Comparison of ENCODE assay signal across 8 mouse cellular contexts in the genomic region with DNA sequence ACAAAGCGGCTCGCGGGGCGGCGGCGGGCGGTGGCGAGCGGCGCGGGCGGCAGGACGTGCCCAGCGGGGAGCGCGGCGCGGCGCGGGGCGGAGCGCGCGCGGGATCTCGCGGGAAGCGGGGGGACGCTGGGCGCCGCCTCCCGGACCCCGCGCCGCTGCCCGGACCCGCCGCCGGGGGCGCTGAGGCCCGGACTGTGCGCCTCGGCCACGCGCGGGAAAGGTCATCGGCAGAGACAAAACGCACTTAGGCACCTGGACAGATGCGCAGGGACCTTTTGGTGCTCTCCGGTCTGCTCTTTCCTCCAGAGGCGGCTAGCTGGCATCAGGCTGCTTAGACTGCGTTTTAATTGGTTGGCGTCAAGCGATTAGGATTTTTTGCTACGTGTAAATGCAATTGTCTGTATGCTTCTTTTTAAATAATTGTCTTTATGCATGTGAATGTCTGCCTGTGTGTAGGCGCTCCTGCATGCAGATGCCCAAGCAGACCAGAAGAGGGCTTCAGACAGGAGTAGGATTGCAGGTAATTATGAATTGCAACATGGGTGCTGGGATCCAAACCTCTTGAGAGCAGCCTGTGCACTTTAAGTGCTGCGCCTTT. TPM values are rescaled to one million over a fixed set of nuclear protein-coding genes. Genes with fewer than 3 reads are reported as not detected.
DNase-seq lines count a peak whose midpoint lies in the region; ATAC-seq and TF ChIP-seq lines count a peak whose summit lies in the region.

A gene (minus strand): TSS at position 78 of the 598 bp plus-strand sequence.

- peak within 1 kb of the TSS; percentile 98 for H3K4me2 ChIP-seq in heart, embryonic 11.5 days
- peak within 1 kb of the TSS; percentile 95 for H3K4me2 ChIP-seq in kidney, embryonic 16.5 days (replicated peaks; ENCODE audit: low read depth, low read length)
- H3K4me2 ChIP-seq in liver, embryonic 12.5 days: peak within 1 kb of the TSS; percentile 98
- H3K4me2 ChIP-seq in stomach, embryonic 14.5 days (replicated peaks; ENCODE audit: low read depth, low read length): peak within 1 kb of the TSS; percentile 97

- TF ChIP-seq CTCF in C2C12 (IDR thresholded peaks at IDR 0.05; ENCODE audit: control insufficient read depth, insufficient read depth, insufficient read length): peak; percentile 91
- TF ChIP-seq CTCF in bone marrow macrophage, adult 2 months (IDR thresholded peaks at IDR 0.05; ENCODE audit: low read depth, low read length): peak; percentile 28

- H3K36me3 ChIP-seq in C2C12 (ENCODE audit: control insufficient read depth, insufficient read depth): peaks cover 13% of the 10 kb centered on the region
- H3K36me3 ChIP-seq in heart, embryonic 11.5 days (ENCODE audit: control insufficient read depth, insufficient read depth, low read length): peaks cover 2% of the 10 kb centered on the region; the same call in 1 of the 2 replicates
- 0 out of 2 replicates have a peak, but pooled peaks cover 14% of the 10 kb centered on the region for H3K36me3 ChIP-seq in kidney, embryonic 16.5 days (ENCODE audit: insufficient read depth, low read length)
- peaks cover 27% of the 10 kb centered on the region for H3K36me3 ChIP-seq in liver, embryonic 12.5 days
- H3K36me3 ChIP-seq in stomach, embryonic 14.5 days (ENCODE audit: control insufficient read depth, insufficient read depth, low read length): peaks cover 6% of the 10 kb centered on the region

- ATAC-seq in erythroblast, adult 5-6 weeks (replicated peaks; ENCODE audit: low FRiP score, poor library complexity, severe bottlenecking): peak; percentile 53
- ATAC-seq in heart, embryonic 11.5 days (replicated peaks; ENCODE audit: insufficient number of reproducible peaks, low FRiP score, low TSS enrichment): peak; percentile 82
- ATAC-seq in kidney, embryonic 16.5 days (ENCODE audit: low FRiP score, low TSS enrichment): peak; percentile 76
- ATAC-seq in liver, embryonic 12.5 days: peak; percentile 83
- peak; percentile 76 for ATAC-seq in stomach, embryonic 14.5 days (ENCODE audit: insufficient number of reproducible peaks, insufficient read depth, low FRiP score, low read depth)

- H3K9me3 ChIP-seq in heart, embryonic 11.5 days (replicated peaks; ENCODE audit: control insufficient read depth, low read length): no peaks in the 10 kb centered on the region
- H3K9me3 ChIP-seq in kidney, embryonic 16.5 days (ENCODE audit: low read length): no peaks in the 10 kb centered on the region
- H3K9me3 ChIP-seq in liver, embryonic 12.5 days (replicated peaks): no peaks in the 10 kb centered on the region
- H3K9me3 ChIP-seq in stomach, embryonic 14.5 days (ENCODE audit: control insufficient read depth, low read depth, low read length): no peaks in the 10 kb centered on the region

- peak within 1 kb of the TSS; percentile 92 for H3K9ac ChIP-seq in heart, embryonic 11.5 days (ENCODE audit: low read depth, low read length)
- peak within 1 kb of the TSS; percentile 98 for H3K9ac ChIP-seq in kidney, embryonic 16.5 days (replicated peaks; ENCODE audit: low read length)
- H3K9ac ChIP-seq in liver, embryonic 12.5 days: peak within 1 kb of the TSS; percentile 90
- peak within 1 kb of the TSS; percentile 93 for H3K9ac ChIP-seq in stomach, embryonic 14.5 days (replicated peaks; ENCODE audit: low read depth, low read length)

- WGBS in heart, embryonic 11.5 days (ENCODE audit: insufficient replicate concordance): 3% methylated on average over 36 of the region's 57 CpGs
- WGBS in kidney, embryonic 16.5 days: 3% methylated on average over 46 of the region's 57 CpGs
- 3% methylated on average over 37 of the region's 57 CpGs for WGBS in liver, embryonic 12.5 days (ENCODE audit: insufficient replicate concordance)
- WGBS in stomach, embryonic 14.5 days: 4% methylated on average over 37 of the region's 57 CpGs

- no peaks in the 10 kb centered on the region for H3K27me3 ChIP-seq in C2C12 (ENCODE audit: control insufficient read depth, insufficient read depth, insufficient read length)
- no peaks in the 10 kb centered on the region for H3K27me3 ChIP-seq in heart, embryonic 11.5 days (ENCODE audit: control insufficient read depth, insufficient read depth, low read length)
- no peaks in the 10 kb centered on the region for H3K27me3 ChIP-seq in kidney, embryonic 16.5 days (ENCODE audit: insufficient read depth, low read length)
- 0 out of 2 replicates have a peak, but pooled peaks cover 2% of the 10 kb centered on the region for H3K27me3 ChIP-seq in liver, embryonic 12.5 days (replicated peaks)
- H3K27me3 ChIP-seq in stomach, embryonic 14.5 days (ENCODE audit: control insufficient read depth, insufficient read depth, low read length): no peaks in the 10 kb centered on the region

- TF ChIP-seq POLR2A in bone marrow macrophage, adult 2 months (IDR thresholded peaks at IDR 0.05; ENCODE audit: borderline replicate concordance, low read depth, low read length): no peak

- H3K27ac ChIP-seq in bone marrow macrophage, adult 2 months (ENCODE audit: insufficient read depth, low read depth, low read length): peak within 1 kb of the TSS; percentile 76
- peak within 1 kb of the TSS; percentile 81 for H3K27ac ChIP-seq in heart, embryonic 11.5 days (ENCODE audit: low read depth, low read length)
- H3K27ac ChIP-seq in kidney, embryonic 16.5 days (ENCODE audit: low read length): peak within 1 kb of the TSS; percentile 96
- H3K27ac ChIP-seq in liver, embryonic 12.5 days: peak within 1 kb of the TSS; percentile 83
- peak within 1 kb of the TSS; percentile 92 for H3K27ac ChIP-seq in stomach, embryonic 14.5 days (ENCODE audit: low read length)

- peaks cover 46% of the 10 kb centered on the region for H3K79me2 ChIP-seq in C2C12 (ENCODE audit: control insufficient read depth, insufficient read depth)

- peak; percentile 68 to 75 for DNase-seq in natural killer cell, adult 2 months (ENCODE audit: low spot score in 2 of 2)

- H3K4me3 ChIP-seq in C2C12 (ENCODE audit: insufficient read depth, poor library complexity, severe bottlenecking): peak within 1 kb of the TSS; percentile 83
- peak within 1 kb of the TSS; percentile 93 for H3K4me3 ChIP-seq in bone marrow macrophage, adult 2 months (ENCODE audit: insufficient read depth, low read length)
- peak within 1 kb of the TSS; percentile 76 for H3K4me3 ChIP-seq in heart, embryonic 11.5 days (ENCODE audit: low read depth, low read length)
- peak within 1 kb of the TSS; percentile 85 for H3K4me3 ChIP-seq in kidney, embryonic 16.5 days (ENCODE audit: low read length)
- peak within 1 kb of the TSS; percentile 75 for H3K4me3 ChIP-seq in liver, embryonic 12.5 days
- H3K4me3 ChIP-seq in stomach, embryonic 14.5 days (ENCODE audit: low read depth, low read length): peak within 1 kb of the TSS; percentile 86

- peaks cover 36% of the 10 kb centered on the region for H3K79me3 ChIP-seq in C2C12 (ENCODE audit: low read depth)

- peaks cover 21% of the 10 kb centered on the region for H3K4me1 ChIP-seq in bone marrow macrophage, adult 2 months (ENCODE audit: control insufficient read depth, insufficient read depth, low read length)
- H3K4me1 ChIP-seq in heart, embryonic 11.5 days (ENCODE audit: control insufficient read depth, insufficient read depth, low read length): peaks cover 22% of the 10 kb centered on the region
- H3K4me1 ChIP-seq in kidney, embryonic 16.5 days (ENCODE audit: insufficient read depth, low read length): peaks cover 37% of the 10 kb centered on the region
- peaks cover 45% of the 10 kb centered on the region for H3K4me1 ChIP-seq in liver, embryonic 12.5 days
- H3K4me1 ChIP-seq in stomach, embryonic 14.5 days (ENCODE audit: control insufficient read depth, insufficient read depth, low read length): peaks cover 29% of the 10 kb centered on the region

- H3ac ChIP-seq in C2C12 (ENCODE audit: control insufficient read depth, insufficient read length, low read depth): peak within 1 kb of the TSS; percentile 90

TF ChIP-seq in C2C12, 6 proteins besides CTCF, POLR2A, EP300 and RAD21:
- TF ChIP-seq CEBPB (IDR thresholded peaks at IDR 0.05; ENCODE audit: low read depth) (peak; percentile 51), MAX (IDR thresholded peaks at IDR 0.05) (peak; percentile 84), MYOD1 (IDR thresholded peaks at IDR 0.05; ENCODE audit: control insufficient read depth, insufficient read length, low read depth) (no peak), USF1 (IDR thresholded peaks at IDR 0.05; ENCODE audit: low read depth) (no peak), FOSL1 (IDR thresholded peaks at IDR 0.05; ENCODE audit: insufficient read depth, low read length, poor library complexity, severe bottlenecking) (no peak), MYOG (IDR thresholded peaks at IDR 0.05; ENCODE audit: control insufficient read depth, extremely low read depth, insufficient read length) (no peak)
TF ChIP-seq in C2C12: peak in this region for 2.

RNA-seq across cellular contexts. Expression of the gene that starts here (rescaled TPM):
- polyA plus RNA-seq in C2C12 (2012; fragmentation: generic; extraction: Trizol): 168 TPM
- 88.2 and 88.3 TPM in 2 replicates for polyA plus RNA-seq in bone marrow macrophage, adult 2 months (2012; ENCODE audit: insufficient read depth, insufficient read length, missing spikeins)
- 0.96 and 3.8 TPM in 2 replicates for total RNA-seq in erythroblast, adult 5-6 weeks (2015; ENCODE audit: low replicate concordance)
- 6.4 and 7.7 TPM in 2 replicates for total RNA-seq in erythroblast, adult 5-6 weeks (2017; ENCODE audit: low replicate concordance)
- 4.1 and 4.6 TPM in 2 replicates for polyA plus RNA-seq in heart, embryonic 11.5 days (2014; fragmentation: Nextera tagmentation; extraction: Ambion mirVana)
- polyA plus RNA-seq in kidney, embryonic 16.5 days (2015; fragmentation: Nextera tagmentation; extraction: Ambion mirVana): 9.7 and 10.1 TPM in 2 replicates
- 5.9 and 6.5 TPM in 2 replicates for polyA plus RNA-seq in liver, embryonic 12.5 days (2016; fragmentation: Nextera tagmentation; extraction: Ambion mirVana)
- 9.0 and 9.9 TPM in 2 replicates for polyA plus RNA-seq in stomach, embryonic 14.5 days (2014; fragmentation: Nextera tagmentation; extraction: Ambion mirVana)

Comparison
In these comparisons a context has a peak if more than half of its experiments do, and no peak if none do; other contexts are left out.
1. Peak in every context shown above with its lines: DNase-seq, ATAC-seq, H3K4me3 ChIP-seq and H3K27ac ChIP-seq.